Mouse (Mus musculus): ENCODE measurements around the gene Gtf2h4.
A peak's percentile ranks its signal among the peaks of the same experiment; 100 is the strongest.

The Gtf2h4 gene

GRCm38 (mm10) chr17:35638475-35639190 is 34.9 kb downstream of the Gtf2h4 start:
- DNase-seq (ENCODE audit: low read depth, low spot score) = peak; percentile 84

GRCm38 (mm10) chr17:35636363-35636762 is 37.2 kb downstream of the Gtf2h4 start:
- peak; percentile 53 for DNase-seq (ENCODE audit: low read depth, low spot score)

DNA sequence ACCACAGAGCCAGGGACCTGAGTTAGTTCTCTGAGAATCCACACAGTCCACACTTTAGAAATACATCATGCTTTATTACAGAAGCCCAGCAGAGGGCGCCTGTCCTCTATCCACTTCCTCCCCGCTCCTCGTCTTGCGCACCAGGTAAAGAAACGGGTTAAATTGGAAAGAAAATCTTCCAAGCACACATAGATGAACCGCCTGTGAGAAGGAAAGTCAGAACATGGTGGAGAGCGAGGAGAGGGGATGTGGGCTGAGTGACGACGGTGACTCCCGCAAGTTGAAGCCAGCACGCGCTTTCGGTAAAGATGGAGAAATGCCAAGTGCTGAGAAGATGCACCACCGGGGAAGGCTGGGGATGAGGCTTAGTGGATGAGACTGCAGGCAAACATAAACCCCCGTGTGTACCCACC is 37.8 kb downstream of the Gtf2h4 start:
- DNase-seq (ENCODE audit: low read depth, low spot score) = peak; percentile 81

- DNase-seq (ENCODE audit: low read depth, low spot score) = peak; percentile 31
Observed at GRCm38 (mm10) chr17:35635202-35635601, 38.3 kb downstream of the Gtf2h4 start.

GRCm38 (mm10) chr17:35633992-35634391 is 39.5 kb downstream of the Gtf2h4 start:
- no peak for DNase-seq (ENCODE audit: low read depth, low spot score)

DNA sequence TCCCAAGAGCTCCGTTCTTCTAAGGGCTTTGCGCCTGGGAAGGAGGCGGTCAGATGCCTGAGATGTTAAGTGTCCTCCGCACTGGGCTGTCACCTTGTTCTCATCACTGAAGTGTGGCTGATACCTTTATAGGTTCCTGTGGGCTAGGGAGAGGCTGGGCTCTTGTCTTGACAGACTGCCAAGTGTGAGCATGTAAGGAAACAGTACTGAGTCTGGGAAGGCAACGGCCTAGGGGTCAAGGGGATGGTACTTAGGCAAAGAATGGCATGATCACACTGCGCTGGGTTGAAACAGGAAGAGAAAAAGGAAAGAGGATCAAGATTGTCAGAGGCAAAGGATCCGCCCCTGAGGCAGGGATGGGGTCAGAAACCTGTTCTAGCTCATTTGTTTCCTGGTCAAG is 47.0 kb downstream of the Gtf2h4 start, which contains the start of gene Gm9573:
Gene Gm9573, minus strand, starts transcription at position 101 of the 400 bp plus-strand sequence.
- DNase-seq (ENCODE audit: low read depth, low spot score) = no peak
